Mouse (Mus musculus): Measurements from ENCODE around the gene Zfp39. TPM values are rescaled to one million over a fixed set of nuclear protein-coding genes. Genes with fewer than 3 reads are reported as not detected.
A peak's percentile ranks its signal among the peaks of the same experiment; 100 is the strongest.

Zfp39 gene
- polyA plus RNA-seq (2015; fragmentation: Nextera tagmentation; extraction: Ambion mirVana), result 3.8 and 4.3 TPM in 2 replicates

DNA sequence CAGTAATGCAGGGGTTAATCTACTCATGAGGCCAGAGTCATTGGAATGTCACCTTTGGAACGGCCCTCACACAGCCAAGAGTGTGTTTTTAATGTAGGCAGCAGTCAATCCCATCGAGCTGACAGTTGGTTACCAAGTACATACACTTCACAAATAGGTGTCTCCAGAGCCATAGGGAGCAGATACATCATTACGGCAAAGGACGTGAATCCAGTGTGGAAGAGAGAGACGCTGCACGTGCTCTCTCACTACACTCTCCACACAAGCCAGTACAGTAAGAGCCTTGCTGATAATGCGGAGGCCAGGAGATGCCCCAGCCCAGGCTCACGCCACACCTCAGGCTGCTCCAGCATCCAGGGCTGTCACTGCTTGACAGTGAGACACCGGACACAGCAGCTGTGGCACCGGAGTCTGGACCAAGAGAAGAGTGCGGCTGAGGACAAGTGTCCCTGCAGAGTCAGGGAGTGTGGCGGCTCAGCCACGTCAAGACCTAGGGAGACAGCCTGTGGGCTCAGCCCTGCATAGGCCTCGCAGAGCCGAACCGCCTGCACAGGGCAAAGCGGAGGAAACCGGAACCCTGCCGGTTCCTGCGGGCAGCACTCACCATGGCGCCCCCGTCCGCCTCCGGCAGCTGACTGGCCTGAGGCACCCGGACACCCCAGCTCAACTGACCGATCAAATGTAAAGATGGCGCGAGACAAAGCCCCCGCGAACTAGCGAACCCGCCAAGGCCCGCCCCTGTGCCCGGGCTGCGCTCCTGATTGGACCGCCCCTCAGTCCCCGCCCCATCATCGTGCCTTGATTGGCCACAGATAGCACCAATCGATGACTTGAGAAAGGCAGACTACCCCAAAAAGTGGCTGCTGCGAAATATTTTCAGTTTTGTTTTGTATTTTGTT is at the start of gene Zfp39:
Gene Zfp39, minus strand, starts transcription at position 715 of the 899 bp plus-strand sequence.
- peak within 1 kb of the TSS; percentile 95 for H3K27ac ChIP-seq
- H3K27me3 ChIP-seq (ENCODE audit: insufficient read depth, low read length), result no peaks in the 10 kb centered on the region
- H3K9me3 ChIP-seq (replicated peaks; ENCODE audit: low read length), result no peaks in the 10 kb centered on the region
- H3K4me1 ChIP-seq (replicated peaks; ENCODE audit: insufficient read depth, low read length), result no peaks in the 10 kb centered on the region
- H3K4me3 ChIP-seq (replicated peaks; ENCODE audit: low read depth, low read length), result peak within 1 kb of the TSS; percentile 68
- ATAC-seq (replicated peaks; ENCODE audit: low FRiP score, low read depth) (peak; percentile 95), DNase-seq (ENCODE audit: low spot score) (peak; percentile 96)
- H3K9ac ChIP-seq (ENCODE audit: low read depth, low read length), result peak within 1 kb of the TSS; percentile 84
- TF ChIP-seq CTCF (IDR thresholded peaks at IDR 0.05; ENCODE audit: low read depth), result no peak
- peaks cover 9% of the 10 kb centered on the region; the same call in 1 of the 2 replicates for H3K36me3 ChIP-seq (ENCODE audit: insufficient read depth, low read length)
- H3K4me2 ChIP-seq (ENCODE audit: low read length), result peak within 1 kb of the TSS; percentile 89
- under 1% methylated on average over 37 of the region's 40 CpGs for WGBS

DNA sequence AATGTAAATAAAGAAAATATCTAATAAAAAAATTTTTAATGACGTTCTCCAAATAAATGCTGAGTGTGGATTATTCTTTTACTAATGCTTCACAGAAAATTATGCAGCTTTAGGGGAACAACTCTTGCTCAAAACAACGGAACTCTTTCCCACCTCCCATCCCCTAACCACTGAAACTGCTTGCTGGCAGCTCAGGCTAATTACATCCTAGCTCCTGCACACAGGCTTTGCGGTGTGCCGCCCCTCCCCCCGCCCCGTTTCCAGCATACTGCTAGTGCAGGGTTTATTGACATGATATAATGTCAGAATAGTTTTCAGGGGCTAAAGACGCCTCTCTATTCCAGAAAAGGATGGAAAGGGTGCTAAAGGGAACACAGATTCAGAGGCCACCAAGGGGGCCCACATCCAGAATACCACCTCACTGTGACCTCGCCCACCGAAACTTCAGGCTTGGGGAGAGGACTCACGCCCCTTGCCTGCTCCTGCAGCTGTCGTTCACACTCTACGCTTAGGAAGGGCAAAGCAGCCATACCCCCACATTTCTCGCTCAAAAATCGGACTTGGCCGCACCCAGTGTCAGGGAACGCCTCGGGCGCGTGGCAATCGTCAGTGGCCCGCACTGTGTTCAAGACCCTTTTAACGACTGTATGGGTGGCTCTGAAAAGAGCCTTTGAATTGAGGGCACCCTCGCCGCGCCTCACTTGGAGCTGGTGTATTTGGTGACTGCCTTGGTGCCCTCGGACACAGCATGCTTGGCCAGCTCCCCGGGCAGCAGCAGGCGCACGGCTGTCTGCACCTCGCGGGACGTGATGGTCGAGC is 49.5 kb upstream of the Zfp39 start:
- WGBS, result 1% methylated on average over 33 of the region's 33 CpGs
- ATAC-seq (replicated peaks; ENCODE audit: low FRiP score, low read depth), result peak; percentile 29
- no peaks in the 10 kb centered on the region for H3K9me3 ChIP-seq (replicated peaks; ENCODE audit: low read length)
- peak overlapping the region; percentile 76 for H3K4me3 ChIP-seq (replicated peaks; ENCODE audit: low read depth, low read length)
- H3K9ac ChIP-seq (ENCODE audit: low read depth, low read length), result peak overlapping the region; percentile 56
- no peaks in the 10 kb centered on the region; the same call in 1 of the 2 replicates for H3K27me3 ChIP-seq (ENCODE audit: insufficient read depth, low read length)
- DNase-seq (ENCODE audit: low spot score), result peak; percentile 44
- peak overlapping the region; percentile 97 for H3K27ac ChIP-seq
- H3K4me1 ChIP-seq (replicated peaks; ENCODE audit: insufficient read depth, low read length), result peaks cover 10% of the 10 kb centered on the region; the same call in 1 of the 2 replicates
- H3K36me3 ChIP-seq (ENCODE audit: insufficient read depth, low read length), result no peaks in the 10 kb centered on the region
- H3K4me2 ChIP-seq (ENCODE audit: low read length), result peak overlapping the region; percentile 66
- no peak for TF ChIP-seq CTCF (IDR thresholded peaks at IDR 0.05; ENCODE audit: low read depth)

DNA sequence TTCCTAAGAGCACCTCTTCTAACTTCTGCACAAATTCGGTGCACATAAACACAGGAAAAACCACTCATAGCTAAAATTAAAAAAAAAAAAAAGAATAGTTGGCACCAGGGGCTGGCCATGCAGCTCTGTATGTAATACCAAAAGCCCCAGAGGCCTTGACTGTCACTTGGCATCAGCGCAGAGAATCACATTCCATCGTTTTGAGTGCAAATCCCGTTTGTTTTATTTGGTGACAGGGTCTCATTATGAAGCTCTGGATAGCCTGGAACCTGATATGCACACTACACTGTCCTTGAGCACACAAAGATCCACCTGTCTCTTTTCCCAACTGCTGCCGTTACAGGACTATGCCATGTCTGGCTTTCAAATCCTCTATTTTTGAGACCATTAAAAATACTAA is 47.2 kb upstream of the Zfp39 start:
- Histone ChIP-seq H3K9me3 (replicated peaks; ENCODE audit: low read length) (no peaks in the 10 kb centered on the region), H3K4me2 (ENCODE audit: low read length) (no peak overlapping the region), H3K27ac (no peak overlapping the region), H3K4me3 (replicated peaks; ENCODE audit: low read depth, low read length) (no peak overlapping the region), H3K27me3 (ENCODE audit: insufficient read depth, low read length) (no peaks in the 10 kb centered on the region; the same call in 1 of the 2 replicates), H3K9ac (ENCODE audit: low read depth, low read length) (no peak overlapping the region), H3K4me1 (replicated peaks; ENCODE audit: insufficient read depth, low read length) (0 out of 2 replicates have a peak, but pooled peaks cover 3% of the 10 kb centered on the region), H3K36me3 (ENCODE audit: insufficient read depth, low read length) (no peaks in the 10 kb centered on the region)
- ATAC-seq (replicated peaks; ENCODE audit: low FRiP score, low read depth), result no peak
- TF ChIP-seq CTCF (IDR thresholded peaks at IDR 0.05; ENCODE audit: low read depth), result no peak
- WGBS, result 62% methylated on average over 5 of the region's 5 CpGs
- DNase-seq (ENCODE audit: low spot score), result no peak

DNA sequence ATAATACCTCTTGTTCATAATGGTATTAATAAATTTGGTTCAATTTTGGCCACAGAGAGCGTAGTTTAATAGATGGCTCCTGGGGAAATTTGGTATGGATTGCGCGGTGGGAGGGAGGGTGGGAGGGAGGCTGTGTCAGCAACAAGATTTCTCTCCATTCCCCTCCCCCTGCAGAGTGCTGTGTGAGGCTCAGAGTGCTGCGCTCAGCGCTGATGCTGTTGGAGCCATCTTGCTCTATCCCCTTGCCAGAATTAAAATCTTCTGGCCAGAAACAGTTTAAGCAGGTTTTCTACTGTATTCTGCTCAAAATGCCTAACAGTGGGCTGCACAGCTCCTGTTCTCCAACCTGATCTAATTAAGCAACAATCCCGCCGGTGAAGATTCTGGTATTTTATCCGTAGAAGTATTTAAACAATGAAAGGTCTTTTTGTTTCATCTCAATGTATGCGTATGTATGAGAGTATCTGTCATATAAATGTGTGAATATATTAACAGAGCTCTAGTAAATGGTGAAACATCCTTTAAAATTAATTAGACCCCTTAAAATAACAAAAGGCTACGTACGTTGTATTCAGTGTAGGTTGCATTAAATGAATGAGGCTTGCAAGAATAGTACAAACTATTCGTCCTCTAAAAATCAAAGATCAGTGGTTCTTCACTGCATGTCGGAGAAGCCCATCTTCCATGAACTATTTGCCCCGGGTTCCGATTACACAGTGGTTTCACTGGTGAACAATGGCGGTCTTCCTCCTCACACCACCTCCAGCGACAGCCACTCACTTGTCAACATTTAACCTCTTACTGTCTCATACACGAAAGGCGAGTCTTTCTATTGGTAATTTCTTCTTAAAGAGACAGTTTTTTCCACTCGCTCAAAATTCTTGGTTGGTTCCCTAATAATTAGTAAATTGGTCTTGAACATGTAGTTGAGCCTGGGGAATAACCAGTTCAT is 45.7 kb upstream of the Zfp39 start:
- ATAC-seq (replicated peaks; ENCODE audit: low FRiP score, low read depth) (no peak), DNase-seq (ENCODE audit: low spot score) (peak; percentile 72)

More for the DNA sequence above, 45.7 kb upstream of the Zfp39 start:
- 9% methylated on average over 20 of the region's 20 CpGs for WGBS
- no peaks in the 10 kb centered on the region; the same call in 1 of the 2 replicates for H3K27me3 ChIP-seq (ENCODE audit: insufficient read depth, low read length)
- H3K4me2 ChIP-seq (ENCODE audit: low read length), result peak overlapping the region; percentile 63
- H3K4me1 ChIP-seq (replicated peaks; ENCODE audit: insufficient read depth, low read length), result 0 out of 2 replicates have a peak, but pooled peaks cover 3% of the 10 kb centered on the region
- peak overlapping the region; percentile 38 for H3K4me3 ChIP-seq (replicated peaks; ENCODE audit: low read depth, low read length)
- H3K27ac ChIP-seq, result peak overlapping the region; percentile 61
- H3K36me3 ChIP-seq (ENCODE audit: insufficient read depth, low read length), result no peaks in the 10 kb centered on the region
- H3K9ac ChIP-seq (ENCODE audit: low read depth, low read length), result peak overlapping the region; percentile 47; the same call in 1 of the 2 replicates
- H3K9me3 ChIP-seq (replicated peaks; ENCODE audit: low read length), result no peaks in the 10 kb centered on the region
- no peak for TF ChIP-seq CTCF (IDR thresholded peaks at IDR 0.05; ENCODE audit: low read depth)
